Mouse (Mus musculus) thymus, postnatal 10 days (tissue): ENCODE measurements around the gene Ccar1.
A peak's percentile ranks its signal among the peaks of the same experiment; 100 is the strongest.
"Not testable (repeated sequence)": the region's sequence is repeated elsewhere in the genome, so short reads cannot be mapped to it uniquely, and the experiment has no call there.

Source experiments
- DNase-seq, 2 experiments: peaks; one replicate each; pipeline ENCODE4 v3.0.0; 2021; ENCODE audit warnings: low spot score in 2 of 2

The Ccar1 gene

GRCm38 (mm10) chr10:62792177-62793090 is at the start of gene Ccar1:
Ccar1 (minus strand) TSS chr10:62792286.
- DNase-seq, result peak; percentile 98 to 99

- no peak for DNase-seq
Observed at GRCm38 (mm10) chr10:62840687-62841086, 48.6 kb upstream of the Ccar1 start.

GRCm38 (mm10) chr10:62837987-62838386 is 45.9 kb upstream of the Ccar1 start:
- no peak for DNase-seq

- no peak for DNase-seq
Observed at GRCm38 (mm10) chr10:62832783-62833182, 40.7 kb upstream of the Ccar1 start.

- no peak for DNase-seq
Observed at GRCm38 (mm10) chr10:62831546-62831945, 39.5 kb upstream of the Ccar1 start.

- no peak for DNase-seq
Observed at GRCm38 (mm10) chr10:62824474-62824873, 32.4 kb upstream of the Ccar1 start.

GRCm38 (mm10) chr10:62823431-62823830 is 31.3 kb upstream of the Ccar1 start:
- no peak for DNase-seq

- no peak for DNase-seq
Observed at GRCm38 (mm10) chr10:62810010-62810409, 17.9 kb upstream of the Ccar1 start.

- DNase-seq, result no peak
Observed at GRCm38 (mm10) chr10:62808766-62809165, 16.7 kb upstream of the Ccar1 start.

- DNase-seq, result no peak
Observed at GRCm38 (mm10) chr10:62808316-62808715, 16.2 kb upstream of the Ccar1 start.

GRCm38 (mm10) chr10:62804106-62804505 is 12.0 kb upstream of the Ccar1 start:
- DNase-seq, result no peak

- no peak for DNase-seq
Observed at GRCm38 (mm10) chr10:62803296-62803695, 11.2 kb upstream of the Ccar1 start.

GRCm38 (mm10) chr10:62794221-62794620 is 2.1 kb upstream of the Ccar1 start:
- no peak for DNase-seq

GRCm38 (mm10) chr10:62793091-62793453 is 986 bp upstream of the Ccar1 start:
- DNase-seq, result no peak

GRCm38 (mm10) chr10:62791251-62792176 is 572 bp downstream of the Ccar1 start:
- DNase-seq, result peak; percentile 30 to 35

GRCm38 (mm10) chr10:62781776-62782175 is 10.3 kb downstream of the Ccar1 start:
- DNase-seq, result not testable (repeated sequence)

GRCm38 (mm10) chr10:62750781-62751180 is 41.3 kb downstream of the Ccar1 start:
- DNase-seq, result no peak

GRCm38 (mm10) chr10:62739961-62740737 is 51.9 kb downstream of the Ccar1 start:
- DNase-seq, result no peak

- no peak for DNase-seq
Observed at GRCm38 (mm10) chr10:62736965-62737688, 55.0 kb downstream of the Ccar1 start.

GRCm38 (mm10) chr10:62730826-62731225 is 61.3 kb downstream of the Ccar1 start:
- DNase-seq, result no peak
